Mouse (Mus musculus) CD4-positive, CD25-positive, alpha-beta regulatory T cell, adult 9 weeks (primary cell): ENCODE data around the gene Gm21118. TPM values are rescaled to one million over a fixed set of nuclear protein-coding genes. Genes with fewer than 3 reads are reported as not detected.

Source experiments
- polyA plus RNA-seq: library from polyadenylated mRNA; unstranded; fragments of 100-300 nt; shearing (Covaris generic); gene quantifications from one replicate; pipeline ENCODE4 v1.2.1, GENCODE M21; 2017

Gm21118 gene
- polyA plus RNA-seq = not detected

GRCm38 (mm10) chrY:70273542-70273941 is at the start of gene Gm21118:
Gm21118 (minus strand) TSS chrY:70273642.

GRCm38 (mm10) chrY:70303187-70303586 is 29.7 kb upstream of the Gm21118 start, which contains the start of the genes Gm29423 and Gm29644:
Gm29423 (minus strand) TSS chrY:70303287.
Gm29644 (minus strand) TSS chrY:70303343.

Other genes starting within 250 kb of the Gm21118 start
- not detected for gene Gm29423, start 29.6 kb upstream of the Gm21118 start, polyA plus RNA-seq
- gene Gm29644, start 29.7 kb upstream of the Gm21118 start, polyA plus RNA-seq = not detected
- not detected for gene Gm20888, start 168.2 kb upstream of the Gm21118 start, polyA plus RNA-seq